Mouse (Mus musculus): ENCODE results near the gene Krt77.

Krt77 gene

GRCm38 (mm10) chr15:101833131-101833530 lies 36.4 kb downstream of the Krt77 start:
- DNase-seq = no peak

DNA sequence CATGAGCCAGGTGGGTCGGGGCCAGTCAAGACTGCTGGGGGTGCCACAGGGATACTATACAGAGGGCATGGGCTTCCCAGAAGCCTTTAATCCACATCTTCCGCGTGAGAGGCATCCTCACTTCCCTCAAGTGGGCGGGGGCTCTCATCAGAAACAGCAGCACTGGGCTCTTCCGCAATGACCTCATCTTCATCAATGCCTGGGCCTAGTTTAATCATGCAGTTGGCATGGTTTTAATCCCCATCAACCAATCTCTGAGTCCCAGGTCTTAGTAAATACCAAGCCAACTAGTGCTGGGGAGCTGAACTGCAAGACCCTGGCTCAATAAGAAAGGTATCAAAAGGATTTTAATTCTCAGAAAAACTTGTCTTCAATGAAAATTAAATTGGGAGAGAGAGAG lies 40.1 kb downstream of the Krt77 start:
- no peak for DNase-seq

- no peak for DNase-seq
Measured at GRCm38 (mm10) chr15:101821786-101822185, 47.7 kb downstream of the Krt77 start.

- no peak for DNase-seq
Measured at GRCm38 (mm10) chr15:101817875-101818274, 51.6 kb downstream of the Krt77 start, which contains the start of gene Krt2. Gene Krt2 (minus strand): TSS chr15:101818169.
